Mouse (Mus musculus) myocyte (in vitro differentiated cells): ENCODE data around the gene Lrfn2.

Experiments
- CEBPB ChIP-seq: IDR thresholded peaks from 2 replicates; pipeline ENCODE4 v1.6.1; 2011; ENCODE audit warnings: mild to moderate bottlenecking, moderate library complexity; ENCODE audit not compliant: poor library complexity, insufficient read depth, severe bottlenecking
- E2F4 ChIP-seq: IDR thresholded peaks from one replicate; pipeline ENCODE4 v1.6.1; 2011; ENCODE audit warnings: mild to moderate bottlenecking, control low read depth, moderate library complexity; ENCODE audit not compliant: insufficient read depth
- MAX ChIP-seq: IDR thresholded peaks from one replicate; pipeline ENCODE4 v1.6.1; 2011; ENCODE audit warnings: low read depth, mild to moderate bottlenecking, control low read depth
- MYOD1 ChIP-seq, 3 experiments: IDR thresholded peaks; one replicate each; pipeline ENCODE4 v1.6.1; 2011; ENCODE audit warnings: control low read depth in 2 of 3, low read depth in 2 of 3, mild to moderate bottlenecking in 2 of 3, moderate library complexity in 1 of 3; ENCODE audit not compliant: insufficient read length in 2 of 3, control insufficient read depth in 1 of 3
- POLR2A ChIP-seq: IDR thresholded peaks from one replicate; pipeline ENCODE4 v1.6.1; 2011; ENCODE audit warnings: low read depth, mild to moderate bottlenecking, control low read depth, moderate library complexity; ENCODE audit not compliant: insufficient read length
- POLR2AphosphoS2 ChIP-seq: IDR thresholded peaks from one replicate; pipeline ENCODE4 v1.6.1; 2011; ENCODE audit warnings: low read depth, control low read depth; ENCODE audit not compliant: insufficient read length
- TCF12 ChIP-seq: IDR thresholded peaks from one replicate; pipeline ENCODE4 v1.6.1; 2011; ENCODE audit warnings: mild to moderate bottlenecking, control low read depth; ENCODE audit not compliant: poor library complexity, insufficient read depth, severe bottlenecking
- USF1 ChIP-seq: IDR thresholded peaks from one replicate; pipeline ENCODE4 v1.6.1; 2011; ENCODE audit warnings: low read depth, mild to moderate bottlenecking, control low read depth, moderate library complexity

- TF ChIP-seq POLR2A (no peak), E2F4 (no peak), MYOD1 (IDR thresholded peaks at IDR 0.05; ENCODE audit: control insufficient read depth in 1 of 3, insufficient read length in 2 of 3, low read depth in 2 of 3) (no peak), USF1 (no peak), MAX (no peak), POLR2AphosphoS2 (no peak), TCF12 (no peak), CEBPB (no peak)
Observed at GRCm38 (mm10) chr17:48960161-48960698, 28.1 kb downstream of the Lrfn2 start.
